ENCODE assay signal across 9 mouse cellular contexts in genomic region chr15:26619221-26619620, GRCm38 (mm10).
DNase-seq lines count a peak whose midpoint lies in the region; ATAC-seq and TF ChIP-seq lines count a peak whose summit lies in the region.
"Had no signal": no experiment of that assay in that cellular context is flagged by ENCODE, and none has a peak within 500 bp of the region (broad histone marks: within the 10 kb centered on the region; RNA-seq: fewer than 3 reads in every experiment).

No protein-coding gene starts in this region.

- no peak for TF ChIP-seq CTCF in liver, postnatal 0 days (IDR thresholded peaks at IDR 0.05; ENCODE audit: low read depth)

- H3K4me3 ChIP-seq in liver, postnatal 0 days (ENCODE audit: low read depth, low read length): no peak overlapping the region
- H3K4me3 ChIP-seq in liver, embryonic 12.5 days: no peak overlapping the region
- H3K4me3 ChIP-seq: hindbrain, embryonic 15.5 days had no signal

- H3K27ac ChIP-seq in liver, postnatal 0 days (ENCODE audit: low read depth): no peak overlapping the region
- H3K27ac ChIP-seq in liver, embryonic 12.5 days: no peak overlapping the region
- H3K27ac ChIP-seq: hindbrain, embryonic 15.5 days had no signal

- ATAC-seq in liver, postnatal 0 days: no peak
- ATAC-seq in liver, embryonic 12.5 days: no peak

- H3K9ac ChIP-seq in liver, postnatal 0 days (replicated peaks): no peak overlapping the region
- no peak overlapping the region for H3K9ac ChIP-seq in liver, embryonic 12.5 days
- H3K9ac ChIP-seq: hindbrain, embryonic 15.5 days had no signal

- 53% methylated on average over 7 of the region's 7 CpGs for WGBS in liver, postnatal 0 days (ENCODE audit: insufficient replicate concordance)
- 68% methylated on average over 7 of the region's 7 CpGs for WGBS in liver, embryonic 12.5 days (ENCODE audit: insufficient replicate concordance)

- no peaks in the 10 kb centered on the region for H3K27me3 ChIP-seq in liver, postnatal 0 days (ENCODE audit: insufficient read depth, low read length)
- no peaks in the 10 kb centered on the region for H3K27me3 ChIP-seq in liver, embryonic 12.5 days (replicated peaks)
- H3K27me3 ChIP-seq: hindbrain, embryonic 15.5 days had no signal

- no peaks in the 10 kb centered on the region for H3K36me3 ChIP-seq in liver, postnatal 0 days (replicated peaks; ENCODE audit: insufficient read depth, low read length)
- H3K36me3 ChIP-seq in liver, embryonic 12.5 days: no peaks in the 10 kb centered on the region
- H3K36me3 ChIP-seq: hindbrain, embryonic 15.5 days had no signal

- DNase-seq in adrenal gland, adult (ENCODE audit: inconsistent age in 2 of 2, low spot score in 1 of 2): peak; percentile 22 to 63
- no peak for DNase-seq in adrenal gland, adult 8-10 months
- peak; percentile 16 for DNase-seq in liver, postnatal 0 days
- peak; percentile 38 to 68 for DNase-seq in gastrocnemius, postnatal 4 days (ENCODE audit: low spot score in 2 of 2)
- peak; percentile 75 for DNase-seq in lung, postnatal 10 days
- DNase-seq in c-Kit-positive CD71-positive TER-119-positive erythroid progenitor cells, embryonic 14.5 days (ENCODE audit: low spot score): no peak
- no peak for DNase-seq in spleen, adult 18-20 months

- TF ChIP-seq EP300 in liver, postnatal 0 days (IDR thresholded peaks at IDR 0.05; ENCODE audit: low read depth): no peak

- no peak overlapping the region for H3K4me2 ChIP-seq in liver, postnatal 0 days (ENCODE audit: low read depth, low read length)
- H3K4me2 ChIP-seq in liver, embryonic 12.5 days: no peak overlapping the region
- H3K4me2 ChIP-seq: hindbrain, embryonic 15.5 days had no signal

- no peaks in the 10 kb centered on the region for H3K4me1 ChIP-seq in liver, postnatal 0 days (ENCODE audit: insufficient read depth)
- no peaks in the 10 kb centered on the region for H3K4me1 ChIP-seq in liver, embryonic 12.5 days

- H3K9me3 ChIP-seq in liver, postnatal 0 days (ENCODE audit: low read length): no peaks in the 10 kb centered on the region
- H3K9me3 ChIP-seq in liver, embryonic 12.5 days (replicated peaks): no peaks in the 10 kb centered on the region
- H3K9me3 ChIP-seq: hindbrain, embryonic 15.5 days had no signal

Comparison
In these comparisons a context has a peak if more than half of its experiments do, and no peak if none do; other contexts are left out.
1. DNase-seq: peak in adrenal gland, adult (2 of 2), liver, postnatal 0 days (single experiment), gastrocnemius, postnatal 4 days (2 of 2) and lung, postnatal 10 days (single experiment); none in adrenal gland, adult 8-10 months (single experiment), c-Kit-positive CD71-positive TER-119-positive erythroid progenitor cells, embryonic 14.5 days (single experiment) and spleen, adult 18-20 months (0 of 2).